Mouse (Mus musculus) ES-E14 (cell line): ENCODE measurements at regions not wholly inside any gene's neighbourhood (a gene's known extent, or its start where the extent isn't known, plus 50 kb on each side); places are given as distances from the start of the nearest gene placed in this dataset.

Source experiments
- DNase-seq: peaks from one replicate; pipeline ENCODE4 v3.0.0-alpha.2; 2013; ENCODE audit warnings: low read depth, low spot score
- H3K27ac ChIP-seq: 2 replicates; pipeline ENCODE4 v1.5.1; 2012; ENCODE audit warnings: low read depth, mild to moderate bottlenecking, low read length, moderate library complexity, mixed read lengths; ENCODE audit not compliant: poor library complexity, insufficient read depth, severe bottlenecking
- H3K36me3 ChIP-seq: 2 replicates; pipeline ENCODE4 v1.6.1; 2012; ENCODE audit warnings: mild to moderate bottlenecking, low read length, moderate library complexity, mixed read lengths; ENCODE audit not compliant: control insufficient read depth, poor library complexity, insufficient read depth, severe bottlenecking
- H3K4me1 ChIP-seq, 2 experiments: fragments of 150-350 bp in 1 of 2; sonication (generic) in 1 of 2; 2 replicates each; pipeline ENCODE4 v1.6.1; 2012; ENCODE audit warnings: low read length in 2 of 2, mild to moderate bottlenecking in 1 of 2, mixed read lengths in 1 of 2; ENCODE audit not compliant: control insufficient read depth in 2 of 2, insufficient read depth in 2 of 2, poor library complexity in 1 of 2
- H3K4me3 ChIP-seq, 2 experiments: fragments of 150-350 bp in 1 of 2; sonication (generic) in 1 of 2; 2 replicates each; pipeline ENCODE4 v1.5.1; 2012; ENCODE audit warnings: low read length in 2 of 2, low read depth in 1 of 2, mild to moderate bottlenecking in 1 of 2, mixed read lengths in 1 of 2; ENCODE audit not compliant: insufficient read depth in 1 of 2, poor library complexity in 1 of 2, severe bottlenecking in 1 of 2
- H3K9ac ChIP-seq: 2 replicates; pipeline ENCODE4 v1.6.1; 2012; ENCODE audit warnings: low read depth, mild to moderate bottlenecking, low read length, mixed read lengths; ENCODE audit not compliant: poor library complexity, insufficient read depth, severe bottlenecking
- H3K9me3 ChIP-seq: fragments of 150-350 bp; sonication (generic); 2 replicates; pipeline ENCODE4 v1.6.1; 2012; ENCODE audit warnings: low read depth, mild to moderate bottlenecking, low read length; ENCODE audit not compliant: control insufficient read depth, insufficient read depth
- CHD2 ChIP-seq: IDR thresholded peaks from 2 replicates; pipeline ENCODE4 v1.6.1; 2014; ENCODE audit warnings: mild to moderate bottlenecking, low read depth, low read length, inconsistent platforms
- HCFC1 ChIP-seq: IDR thresholded peaks from 2 replicates; pipeline ENCODE4 v1.6.1; 2012; ENCODE audit warnings: low read length, inconsistent platforms, borderline replicate concordance; ENCODE audit not compliant: insufficient read depth
- MAFK ChIP-seq: IDR thresholded peaks from 2 replicates; pipeline ENCODE4 v1.6.1; 2014; ENCODE audit warnings: mild to moderate bottlenecking, low read depth, low read length, inconsistent platforms; ENCODE audit not compliant: insufficient read depth
- ZC3H11A ChIP-seq: IDR thresholded peaks from 2 replicates; pipeline ENCODE4 v1.6.1; 2012; ENCODE audit warnings: low read depth, mild to moderate bottlenecking, inconsistent platforms, low read length, borderline replicate concordance
- ZNF384 ChIP-seq: IDR thresholded peaks from 2 replicates; pipeline ENCODE4 v1.6.1; 2012; ENCODE audit warnings: low read depth, low read length, inconsistent platforms
- in situ Hi-C, 2 experiments: fragments of 600-800 bp; cut with MboI; formaldehyde crosslinking; loops; one replicate each; pipeline ENCODE4 v1.15.1; 2025; ENCODE audit warnings: low sequenced_read_pairs in 2 of 2, inconsistent platforms in 1 of 2; ENCODE audit not compliant: unreplicated experiment in 2 of 2

GRCm38 (mm10) chr2:159616685-159617084, 717.3 kb downstream of the Gm826 start:
- in situ Hi-C loops, result no loop called here
- no peak for TF ChIP-seq ZNF384
- no peak for TF ChIP-seq ZC3H11A
- no peak for TF ChIP-seq CHD2
- no peak for TF ChIP-seq MAFK
- no peak for TF ChIP-seq HCFC1
- no peak overlapping the region for H3K27ac ChIP-seq
- no peak overlapping the region for H3K4me3 ChIP-seq
- H3K9me3 ChIP-seq, result no peaks in the 10 kb centered on the region
- DNase-seq, result no peak
- no peaks in the 10 kb centered on the region for H3K36me3 ChIP-seq
- no peak overlapping the region for H3K9ac ChIP-seq
- no peaks in the 10 kb centered on the region for H3K4me1 ChIP-seq

GRCm38 (mm10) chr2:159621261-159621660, 712.7 kb downstream of the Gm826 start:
- TF ChIP-seq MAFK (no peak), CHD2 (no peak), ZC3H11A (no peak), HCFC1 (no peak), ZNF384 (no peak)
- Histone ChIP-seq H3K9ac (no peak overlapping the region), H3K4me1 (no peaks in the 10 kb centered on the region), H3K4me3 (no peak overlapping the region), H3K9me3 (no peaks in the 10 kb centered on the region), H3K36me3 (no peaks in the 10 kb centered on the region), H3K27ac (no peak overlapping the region)
- no peak for DNase-seq
- in situ Hi-C loops, result no loop called here

GRCm38 (mm10) chr2:159622141-159622669, 711.8 kb downstream of the Gm826 start:
- Histone ChIP-seq H3K27ac (no peak overlapping the region), H3K4me1 (no peaks in the 10 kb centered on the region), H3K9ac (no peak overlapping the region), H3K4me3 (no peak overlapping the region), H3K9me3 (no peaks in the 10 kb centered on the region), H3K36me3 (no peaks in the 10 kb centered on the region)
- in situ Hi-C loops, result no loop called here
- no peak for DNase-seq
- TF ChIP-seq MAFK (no peak), ZC3H11A (no peak), CHD2 (no peak)

- DNase-seq, result no peak
- Histone ChIP-seq H3K4me3 (no peak overlapping the region), H3K9ac (no peak overlapping the region), H3K9me3 (no peaks in the 10 kb centered on the region), H3K4me1 (no peaks in the 10 kb centered on the region), H3K36me3 (no peaks in the 10 kb centered on the region), H3K27ac (no peak overlapping the region)
- in situ Hi-C loops, result no loop called here
- no peak for TF ChIP-seq CHD2
- no peak for TF ChIP-seq ZC3H11A
- TF ChIP-seq HCFC1, result no peak
- TF ChIP-seq ZNF384, result no peak
Measured at GRCm38 (mm10) chr2:159625306-159625705, 708.7 kb downstream of the Gm826 start.

GRCm38 (mm10) chr2:159645861-159646260, 688.1 kb downstream of the Gm826 start:
- DNase-seq, result no peak
- no peaks in the 10 kb centered on the region for H3K9me3 ChIP-seq
- H3K36me3 ChIP-seq, result no peaks in the 10 kb centered on the region
- H3K9ac ChIP-seq, result no peak overlapping the region
- in situ Hi-C loops, result no loop called here
- TF ChIP-seq MAFK, result no peak
- no peak for TF ChIP-seq ZC3H11A
- TF ChIP-seq HCFC1, result no peak
- TF ChIP-seq CHD2, result no peak
- no peaks in the 10 kb centered on the region for H3K4me1 ChIP-seq
- no peak overlapping the region for H3K4me3 ChIP-seq
- H3K27ac ChIP-seq, result no peak overlapping the region
